Mouse (Mus musculus): Measurements from ENCODE around the gene Mob1a. TPM values are rescaled to one million over a fixed set of nuclear protein-coding genes. Genes with fewer than 3 reads are reported as not detected.
A peak's percentile ranks its signal among the peaks of the same experiment; 100 is the strongest.

The Mob1a gene
- total and polyA plus RNA-seq, 3 experiments: 57.0 to 120 (median 74.7) TPM

GRCm38 (mm10) chr6:83278881-83279280 is 46.9 kb upstream of the Mob1a start (continued):
- 0 out of 2 replicates have a peak, but pooled peaks have one; percentile 19 for TF ChIP-seq BHLHE40 (IDR thresholded peaks at IDR 0.05; ENCODE audit: borderline replicate concordance, low read depth, low read length)
- no peak for TF ChIP-seq POLR2AphosphoS5 (IDR thresholded peaks at IDR 0.05; ENCODE audit: borderline replicate concordance, low read depth, low read length)
- TF ChIP-seq MAZ (IDR thresholded peaks at IDR 0.05; ENCODE audit: low read depth, low read length): no peak
- no peak for TF ChIP-seq POLR2AphosphoS2 (IDR thresholded peaks at IDR 0.05; ENCODE audit: low read length)
- no peak for TF ChIP-seq TCF12 (IDR thresholded peaks at IDR 0.05; ENCODE audit: low read depth, low read length)
- TF ChIP-seq RAD21 (IDR thresholded peaks at IDR 0.05; ENCODE audit: low read depth, low read length): peak; percentile 97
- TF ChIP-seq MYB (IDR thresholded peaks at IDR 0.05; ENCODE audit: low read depth, low read length): no peak
- TF ChIP-seq USF2 (IDR thresholded peaks at IDR 0.05; ENCODE audit: borderline replicate concordance in 1 of 2, insufficient read depth in 1 of 2, low read depth in 1 of 2, low read length in 2 of 2): no peak

GRCm38 (mm10) chr6:83280256-83280955 is 45.4 kb upstream of the Mob1a start:
- H3K36me3 ChIP-seq (ENCODE audit: control insufficient read depth in 1 of 2, insufficient read depth in 2 of 2, low read length in 2 of 2): no peaks in the 10 kb centered on the region
- no peak overlapping the region for H3K9ac ChIP-seq (ENCODE audit: control insufficient read depth, low read depth, low read length, poor library complexity, severe bottlenecking)
- TF ChIP-seq SMC3 (IDR thresholded peaks at IDR 0.05; ENCODE audit: low read depth, low read length) (peak; percentile 76), HCFC1 (IDR thresholded peaks at IDR 0.05; ENCODE audit: low read depth, low read length) (no peak), MAZ (IDR thresholded peaks at IDR 0.05; ENCODE audit: low read depth, low read length) (no peak), ZC3H11A (IDR thresholded peaks at IDR 0.05; ENCODE audit: low read depth, low read length) (peak; percentile 43), TBP (IDR thresholded peaks at IDR 0.05; ENCODE audit: low read depth, low read length) (no peak), RCOR1 (IDR thresholded peaks at IDR 0.05; ENCODE audit: low read depth, low read length) (no peak), MAX (IDR thresholded peaks at IDR 0.05; ENCODE audit: low read length) (peak; percentile 51; the same call in 1 of the 2 replicates), RAD21 (IDR thresholded peaks at IDR 0.05; ENCODE audit: low read depth, low read length) (peak; percentile 61), E2F4 (IDR thresholded peaks at IDR 0.05; ENCODE audit: borderline replicate concordance, low read depth, low read length) (no peak), GABPA (IDR thresholded peaks at IDR 0.05; ENCODE audit: low read depth, low read length) (no peak), CTCF (IDR thresholded peaks at IDR 0.05 in 2 of 3, conservative IDR thresholded peaks at IDR 0.05 in 1 of 3; ENCODE audit: control insufficient read depth in 1 of 3, insufficient read depth in 1 of 3, low read depth in 2 of 3, low read length in 3 of 3, poor library complexity in 1 of 3, severe bottlenecking in 1 of 3) (peak; percentile 84 to 96 (median 87)), POLR2AphosphoS5 (IDR thresholded peaks at IDR 0.05; ENCODE audit: borderline replicate concordance, low read depth, low read length) (no peak), MYC (IDR thresholded peaks at IDR 0.05; ENCODE audit: low read depth, low read length) (0 out of 2 replicates have a peak, but pooled peaks have one; percentile 27)
- H3K27me3 ChIP-seq (ENCODE audit: control insufficient read depth in 1 of 2, insufficient read depth in 2 of 2, low read length in 2 of 2): no peaks in the 10 kb centered on the region; a peak in 2 of 4 replicates
- no peak overlapping the region for H3K4me3 ChIP-seq (ENCODE audit: control insufficient read depth in 1 of 2, insufficient read depth in 1 of 2, low read depth in 2 of 2, low read length in 2 of 2)
- H3K4me1 ChIP-seq (ENCODE audit: control insufficient read depth in 1 of 2, insufficient read depth in 2 of 2, low read length in 2 of 2): no peaks in the 10 kb centered on the region; a peak in 1 of 4 replicates
- DNase-seq (ENCODE audit: low read depth, low spot score): peak; percentile 73
- no peaks in the 10 kb centered on the region for H3K79me2 ChIP-seq (ENCODE audit: control insufficient read depth, insufficient read depth, low read length, poor library complexity)
- no peak overlapping the region for H3K27ac ChIP-seq (ENCODE audit: control insufficient read depth, low read depth, low read length)
- H3K9me3 ChIP-seq (replicated peaks; ENCODE audit: insufficient read depth, low read length): no peaks in the 10 kb centered on the region

Measured in MEL (cell line).